Mouse (Mus musculus): Measurements from ENCODE around the gene Tmigd3.

DNA sequence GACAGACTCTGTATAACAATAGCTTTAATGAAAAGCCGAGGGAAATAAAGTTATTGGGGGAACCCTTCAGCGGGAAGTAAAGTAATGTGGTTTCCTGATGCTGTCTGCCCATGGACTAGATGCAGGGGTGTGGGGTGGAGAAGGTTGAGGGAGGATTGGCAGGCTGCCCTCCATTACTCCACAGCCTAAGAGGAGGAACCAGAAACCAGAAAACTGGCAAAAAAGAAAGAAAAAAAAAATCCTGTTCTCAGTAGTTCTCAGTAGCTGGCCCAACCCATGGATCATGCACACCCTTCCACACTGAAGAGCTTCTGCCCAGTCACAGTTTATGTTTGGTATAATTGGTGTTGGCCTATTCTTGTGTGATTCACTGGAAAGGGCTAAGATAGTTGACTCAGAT is 27.6 kb downstream of the Tmigd3 start:
- TF ChIP-seq POLR2A (IDR thresholded peaks at IDR 0.05; ENCODE audit: borderline replicate concordance, low read depth, low read length) (no peak), CTCF (IDR thresholded peaks at IDR 0.05; ENCODE audit: low read depth, low read length) (no peak)

Data from bone marrow macrophage, adult 2 months (primary cell).